14 mouse cellular contexts compared by ENCODE assay signal in the genomic region with DNA sequence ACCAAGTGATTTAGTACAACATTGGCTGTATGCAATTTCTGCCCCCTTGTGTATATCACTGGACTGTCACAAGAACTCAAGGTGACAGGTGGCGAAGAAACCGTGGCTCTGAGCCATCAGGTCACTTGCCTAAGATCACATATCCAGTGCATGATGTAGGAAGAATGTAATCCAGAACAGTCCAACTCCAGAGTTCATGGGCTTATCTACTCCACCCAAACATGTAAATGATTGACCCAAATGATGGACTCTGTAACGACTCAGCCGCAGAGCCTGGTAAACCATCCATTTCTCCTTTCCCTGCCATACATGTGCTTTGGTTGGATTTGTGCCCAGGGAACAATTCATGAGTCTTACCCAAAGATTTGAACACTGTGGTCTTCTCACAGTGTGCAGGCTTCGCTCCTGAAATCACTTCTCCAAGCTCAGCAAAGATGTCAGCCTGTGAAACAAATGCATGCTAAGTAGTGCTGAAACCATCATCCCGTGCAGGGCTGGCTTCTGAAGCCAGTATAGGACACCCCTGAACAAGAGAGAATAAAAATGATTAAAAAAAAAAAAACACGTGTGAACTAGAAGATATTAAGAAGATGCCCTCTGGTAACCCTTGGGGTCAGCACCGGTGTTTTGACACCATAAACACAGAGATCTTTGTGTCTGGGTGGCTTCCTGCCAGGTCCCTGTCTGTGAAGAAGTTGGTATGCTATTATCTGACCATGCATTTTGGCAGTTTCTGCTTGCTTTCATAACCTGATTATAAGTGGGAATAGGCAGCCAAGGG. TPM values are rescaled to one million over a fixed set of nuclear protein-coding genes. Genes with fewer than 3 reads are reported as not detected.
DNase-seq lines count a peak whose midpoint lies in the region; ATAC-seq and TF ChIP-seq lines count a peak whose summit lies in the region.
"Had no signal": no experiment of that assay in that cellular context is flagged by ENCODE, and none has a peak within 500 bp of the region (broad histone marks: within the 10 kb centered on the region; RNA-seq: fewer than 3 reads in every experiment).

No protein-coding gene starts in this region.

- 63% methylated on average over 8 of the region's 8 CpGs for WGBS in embryonic facial prominence, embryonic 11.5 days
- WGBS in embryonic facial prominence, embryonic 10.5 days: 69% methylated on average over 8 of the region's 8 CpGs
- 55% methylated on average over 8 of the region's 8 CpGs for WGBS in kidney, embryonic 15.5 days
- WGBS in liver, postnatal 0 days (ENCODE audit: insufficient replicate concordance): 53% methylated on average over 8 of the region's 8 CpGs
- 80% methylated on average over 8 of the region's 8 CpGs for WGBS in thymus, adult 2 months
- 71% methylated on average over 8 of the region's 8 CpGs for WGBS in hindbrain, embryonic 16.5 days

- peak; percentile 36; the same call in 1 of the 2 replicates for TF ChIP-seq CTCF in liver, postnatal 0 days (IDR thresholded peaks at IDR 0.05; ENCODE audit: low read depth)
- no peak for TF ChIP-seq CTCF in thymus, adult 2 months (IDR thresholded peaks at IDR 0.05; ENCODE audit: borderline replicate concordance, control insufficient read depth, extremely low read depth, insufficient read depth, low read length, poor library complexity)

- peak; percentile 45; the same call in 1 of the 2 replicates for TF ChIP-seq EP300 in liver, postnatal 0 days (IDR thresholded peaks at IDR 0.05; ENCODE audit: low read depth)

- H3K4me2 ChIP-seq in embryonic facial prominence, embryonic 11.5 days (ENCODE audit: low read depth, low read length): no peak overlapping the region
- H3K4me2 ChIP-seq in kidney, embryonic 15.5 days: no peak overlapping the region
- H3K4me2 ChIP-seq in liver, postnatal 0 days (ENCODE audit: low read depth, low read length): no peak overlapping the region; the same call in 1 of the 2 replicates
- no peak overlapping the region for H3K4me2 ChIP-seq in hindbrain, embryonic 16.5 days (ENCODE audit: low read length)
- H3K4me2 ChIP-seq: limb, embryonic 15.5 days; midbrain, embryonic 12.5 days; neural tube, embryonic 15.5 days had no signal

- no peak for TF ChIP-seq POLR2A in thymus, adult 2 months (IDR thresholded peaks at IDR 0.05; ENCODE audit: control insufficient read depth, extremely low read depth, insufficient read depth, low read length, poor library complexity)

- H3K36me3 ChIP-seq in embryonic facial prominence, embryonic 11.5 days (replicated peaks; ENCODE audit: control insufficient read depth, insufficient read depth, low read depth, low read length): no peaks in the 10 kb centered on the region
- H3K36me3 ChIP-seq in embryonic facial prominence, embryonic 10.5 days (replicated peaks): peaks cover 14% of the 10 kb centered on the region
- 0 out of 2 replicates have a peak, but pooled peaks cover 3% of the 10 kb centered on the region for H3K36me3 ChIP-seq in kidney, embryonic 15.5 days
- no peaks in the 10 kb centered on the region for H3K36me3 ChIP-seq in liver, postnatal 0 days (replicated peaks; ENCODE audit: insufficient read depth, low read length)
- H3K36me3 ChIP-seq in thymus, adult 2 months (ENCODE audit: control insufficient read depth, insufficient read depth, low read length): no peaks in the 10 kb centered on the region
- no peaks in the 10 kb centered on the region for H3K36me3 ChIP-seq in hindbrain, embryonic 16.5 days (ENCODE audit: control insufficient read depth, insufficient read depth, low read length)
- H3K36me3 ChIP-seq: limb, embryonic 15.5 days; midbrain, embryonic 12.5 days; neural tube, embryonic 15.5 days had no signal

- no peak overlapping the region for H3K4me3 ChIP-seq in embryonic facial prominence, embryonic 11.5 days (ENCODE audit: low read depth, low read length)
- no peak overlapping the region for H3K4me3 ChIP-seq in embryonic facial prominence, embryonic 10.5 days
- H3K4me3 ChIP-seq in kidney, embryonic 15.5 days (replicated peaks): no peak overlapping the region
- no peak overlapping the region for H3K4me3 ChIP-seq in liver, postnatal 0 days (ENCODE audit: low read depth, low read length)
- no peak overlapping the region for H3K4me3 ChIP-seq in thymus, adult 2 months (ENCODE audit: control insufficient read depth, insufficient read depth, low read length)
- H3K4me3 ChIP-seq in hindbrain, embryonic 16.5 days (ENCODE audit: low read length): no peak overlapping the region
- H3K4me3 ChIP-seq: limb, embryonic 15.5 days; midbrain, embryonic 12.5 days; neural tube, embryonic 15.5 days had no signal

- no peak overlapping the region for H3K9ac ChIP-seq in embryonic facial prominence, embryonic 11.5 days (replicated peaks; ENCODE audit: low read length)
- H3K9ac ChIP-seq in kidney, embryonic 15.5 days: no peak overlapping the region
- H3K9ac ChIP-seq in liver, postnatal 0 days (replicated peaks): no peak overlapping the region
- H3K9ac ChIP-seq in hindbrain, embryonic 16.5 days (ENCODE audit: low read depth, low read length): no peak overlapping the region
- H3K9ac ChIP-seq: limb, embryonic 15.5 days; midbrain, embryonic 12.5 days; neural tube, embryonic 15.5 days had no signal

- 0 out of 2 replicates have a peak, but pooled peaks have one; percentile 31 for ATAC-seq in embryonic facial prominence, embryonic 11.5 days (replicated peaks; ENCODE audit: insufficient number of reproducible peaks, low FRiP score, low TSS enrichment, low read depth)
- ATAC-seq in kidney, embryonic 15.5 days (replicated peaks; ENCODE audit: low FRiP score): peak; percentile 82
- ATAC-seq in liver, postnatal 0 days: peak; percentile 95
- no peak for ATAC-seq in hindbrain, embryonic 16.5 days

- DNase-seq in embryonic facial prominence, embryonic 11.5 days (ENCODE audit: low spot score): no peak
- DNase-seq in embryonic facial prominence, embryonic 10.5 days (ENCODE audit: low spot score): no peak
- peak; percentile 50 to 52 for DNase-seq in cerebellum, postnatal 14 days
- peak; percentile 58 for DNase-seq in liver, postnatal 0 days
- DNase-seq in adrenal gland, postnatal 4 days (ENCODE audit: low spot score in 2 of 2): no peak
- DNase-seq in thymus, adult 2 months: no peak

- H3K9me3 ChIP-seq in embryonic facial prominence, embryonic 11.5 days (replicated peaks; ENCODE audit: control insufficient read depth, low read length): no peaks in the 10 kb centered on the region
- no peaks in the 10 kb centered on the region for H3K9me3 ChIP-seq in embryonic facial prominence, embryonic 10.5 days
- no peaks in the 10 kb centered on the region for H3K9me3 ChIP-seq in kidney, embryonic 15.5 days (replicated peaks)
- H3K9me3 ChIP-seq in liver, postnatal 0 days (ENCODE audit: low read length): no peaks in the 10 kb centered on the region
- H3K9me3 ChIP-seq in hindbrain, embryonic 16.5 days (ENCODE audit: control insufficient read depth, low read length): no peaks in the 10 kb centered on the region
- H3K9me3 ChIP-seq: limb, embryonic 15.5 days; midbrain, embryonic 12.5 days; neural tube, embryonic 15.5 days had no signal

- no peaks in the 10 kb centered on the region for H3K27me3 ChIP-seq in embryonic facial prominence, embryonic 11.5 days (ENCODE audit: control insufficient read depth, insufficient read depth, low read length)
- H3K27me3 ChIP-seq in embryonic facial prominence, embryonic 10.5 days (replicated peaks; ENCODE audit: low read depth, poor library complexity, severe bottlenecking): no peaks in the 10 kb centered on the region
- H3K27me3 ChIP-seq in kidney, embryonic 15.5 days: no peaks in the 10 kb centered on the region
- no peaks in the 10 kb centered on the region for H3K27me3 ChIP-seq in liver, postnatal 0 days (ENCODE audit: insufficient read depth, low read length)
- H3K27me3 ChIP-seq in thymus, adult 2 months (ENCODE audit: control insufficient read depth, insufficient read depth, low read length): no peaks in the 10 kb centered on the region
- H3K27me3 ChIP-seq in hindbrain, embryonic 16.5 days (replicated peaks; ENCODE audit: control insufficient read depth, insufficient read depth, low read length): no peaks in the 10 kb centered on the region
- H3K27me3 ChIP-seq: limb, embryonic 15.5 days; midbrain, embryonic 12.5 days; neural tube, embryonic 15.5 days had no signal

- no peaks in the 10 kb centered on the region for H3K4me1 ChIP-seq in embryonic facial prominence, embryonic 11.5 days (ENCODE audit: control insufficient read depth, insufficient read depth, low read length)
- H3K4me1 ChIP-seq in embryonic facial prominence, embryonic 10.5 days: peaks cover 31% of the 10 kb centered on the region
- H3K4me1 ChIP-seq in kidney, embryonic 15.5 days: peaks cover 9% of the 10 kb centered on the region; the same call in 1 of the 2 replicates
- H3K4me1 ChIP-seq in liver, postnatal 0 days (ENCODE audit: insufficient read depth): 0 out of 2 replicates have a peak, but pooled peaks cover 3% of the 10 kb centered on the region
- no peaks in the 10 kb centered on the region for H3K4me1 ChIP-seq in thymus, adult 2 months (replicated peaks; ENCODE audit: control insufficient read depth, insufficient read depth, low read length)
- H3K4me1 ChIP-seq in hindbrain, embryonic 16.5 days (ENCODE audit: control insufficient read depth, insufficient read depth, low read depth, low read length): peaks cover 2% of the 10 kb centered on the region; the same call in 1 of the 2 replicates
- H3K4me1 ChIP-seq: midbrain, embryonic 12.5 days had no signal

- no peak overlapping the region for H3K27ac ChIP-seq in embryonic facial prominence, embryonic 11.5 days (replicated peaks; ENCODE audit: low read depth, low read length)
- H3K27ac ChIP-seq in embryonic facial prominence, embryonic 10.5 days (replicated peaks): no peak overlapping the region
- H3K27ac ChIP-seq in kidney, embryonic 15.5 days: peak overlapping the region; percentile 41
- peak overlapping the region; percentile 52 for H3K27ac ChIP-seq in liver, postnatal 0 days (ENCODE audit: low read depth)
- no peak overlapping the region for H3K27ac ChIP-seq in thymus, adult 2 months (ENCODE audit: control insufficient read depth, insufficient read depth, low read length)
- no peak overlapping the region for H3K27ac ChIP-seq in hindbrain, embryonic 16.5 days (ENCODE audit: low read depth, low read length)
- H3K27ac ChIP-seq: limb, embryonic 15.5 days; midbrain, embryonic 12.5 days; neural tube, embryonic 15.5 days had no signal

RNA-seq across cellular contexts. Expression of gene Crym, which starts 12.4 kb away (rescaled TPM):
- 142 and 181 TPM in 2 replicates for polyA plus RNA-seq in embryonic facial prominence, embryonic 11.5 days (2014; fragmentation: Nextera tagmentation; extraction: Ambion mirVana)
- 149 and 175 TPM in 2 replicates for polyA plus RNA-seq in embryonic facial prominence, embryonic 10.5 days (2016; fragmentation: Nextera tagmentation; extraction: Ambion mirVana)
- 72.5 and 76.1 TPM in 2 replicates for polyA plus RNA-seq in kidney, embryonic 15.5 days (2015; fragmentation: Nextera tagmentation; extraction: Ambion mirVana)
- 0.27 and 0.29 TPM in 2 replicates for polyA plus RNA-seq in liver, postnatal 0 days (2015; fragmentation: Nextera tagmentation; extraction: Ambion mirVana)
- total RNA-seq in adrenal gland, postnatal 4 days (2021): 1 to 10 TPM; 3.6 to 4.5 TPM
- polyA plus RNA-seq in thymus, adult 2 months (2012; rRNA removed): 0.88 and 1.2 TPM in 2 replicates
- polyA plus RNA-seq in hindbrain, embryonic 16.5 days (2015; fragmentation: Nextera tagmentation; extraction: Ambion mirVana): 10.7 and 12.9 TPM in 2 replicates
- polyA plus RNA-seq: C2C12 had no signal

RNA-seq across cellular contexts. Expression of gene Abca14, which starts 14.2 kb away (rescaled TPM):
- not detected in 2 replicates for polyA plus RNA-seq in embryonic facial prominence, embryonic 11.5 days (2014; fragmentation: Nextera tagmentation; extraction: Ambion mirVana)
- polyA plus RNA-seq in embryonic facial prominence, embryonic 10.5 days (2016; fragmentation: Nextera tagmentation; extraction: Ambion mirVana): not detected in 2 replicates
- polyA plus RNA-seq in kidney, embryonic 15.5 days (2015; fragmentation: Nextera tagmentation; extraction: Ambion mirVana): 0.22 TPM in 1 of 2 replicates, not detected in the other
- polyA plus RNA-seq in liver, postnatal 0 days (2015; fragmentation: Nextera tagmentation; extraction: Ambion mirVana): 0.20 TPM in 2 replicates
- total RNA-seq in adrenal gland, postnatal 4 days (2021): under 1 TPM in 1 of 2 experiments, not detected in 1; 0.25 TPM
- not detected in 2 replicates for polyA plus RNA-seq in thymus, adult 2 months (2012; rRNA removed)
- polyA plus RNA-seq in hindbrain, embryonic 16.5 days (2015; fragmentation: Nextera tagmentation; extraction: Ambion mirVana): not detected in 2 replicates
- total RNA-seq: adrenal gland, postnatal 36 days had no signal
- polyA plus RNA-seq: C2C12; heart, embryonic 11.5 days; limb, embryonic 15.5 days; midbrain, embryonic 12.5 days; neural tube, embryonic 15.5 days had no signal

RNA-seq across cellular contexts. Expression of gene Anks4b, which starts 15.9 kb away (rescaled TPM):
- 0.14 TPM in 1 of 2 replicates, not detected in the other for polyA plus RNA-seq in embryonic facial prominence, embryonic 11.5 days (2014; fragmentation: Nextera tagmentation; extraction: Ambion mirVana)
- 0.11 TPM in 1 of 2 replicates, not detected in the other for polyA plus RNA-seq in embryonic facial prominence, embryonic 10.5 days (2016; fragmentation: Nextera tagmentation; extraction: Ambion mirVana)
- polyA plus RNA-seq in kidney, embryonic 15.5 days (2015; fragmentation: Nextera tagmentation; extraction: Ambion mirVana): 3.0 and 3.1 TPM in 2 replicates
- polyA plus RNA-seq in liver, postnatal 0 days (2015; fragmentation: Nextera tagmentation; extraction: Ambion mirVana): 2.4 and 3.0 TPM in 2 replicates
- 1 to 10 TPM; 1.6 to 2.4 TPM for total RNA-seq in adrenal gland, postnatal 4 days (2021)
- 0.22 and 0.33 TPM in 2 replicates for polyA plus RNA-seq in thymus, adult 2 months (2012; rRNA removed)
- not detected in 2 replicates for polyA plus RNA-seq in hindbrain, embryonic 16.5 days (2015; fragmentation: Nextera tagmentation; extraction: Ambion mirVana)
- polyA plus RNA-seq: C2C12; limb, embryonic 15.5 days; midbrain, embryonic 12.5 days; neural tube, embryonic 15.5 days had no signal

RNA-seq across cellular contexts. Expression of gene Zp2, which starts 44.5 kb away (rescaled TPM):
- polyA plus RNA-seq in embryonic facial prominence, embryonic 11.5 days (2014; fragmentation: Nextera tagmentation; extraction: Ambion mirVana): 0.21 TPM in 1 of 2 replicates, not detected in the other
- 0.06 and 0.16 TPM in 2 replicates for polyA plus RNA-seq in embryonic facial prominence, embryonic 10.5 days (2016; fragmentation: Nextera tagmentation; extraction: Ambion mirVana)
- 0.17 and 0.19 TPM in 2 replicates for polyA plus RNA-seq in kidney, embryonic 15.5 days (2015; fragmentation: Nextera tagmentation; extraction: Ambion mirVana)
- not detected in 2 replicates for polyA plus RNA-seq in liver, postnatal 0 days (2015; fragmentation: Nextera tagmentation; extraction: Ambion mirVana)
- total RNA-seq in adrenal gland, postnatal 4 days (2021): under 1 TPM in 1 of 2 experiments, not detected in 1; 0.22 TPM
- polyA plus RNA-seq in thymus, adult 2 months (2012; rRNA removed): 1.1 TPM in 2 replicates
- not detected in 2 replicates for polyA plus RNA-seq in hindbrain, embryonic 16.5 days (2015; fragmentation: Nextera tagmentation; extraction: Ambion mirVana)
- total RNA-seq: adrenal gland, postnatal 36 days had no signal
- polyA plus RNA-seq: C2C12; midbrain, embryonic 12.5 days; neural tube, embryonic 15.5 days had no signal

Comparison
In these comparisons a context has a peak if more than half of its experiments do, and no peak if none do; other contexts are left out.
1. DNase-seq: peak in cerebellum, postnatal 14 days (2 of 2) and liver, postnatal 0 days (single experiment); none in embryonic facial prominence, embryonic 11.5 days (single experiment), embryonic facial prominence, embryonic 10.5 days (single experiment), adrenal gland, postnatal 4 days (0 of 2) and thymus, adult 2 months (single experiment).
2. H3K27ac ChIP-seq: peak in kidney, embryonic 15.5 days (single experiment) and liver, postnatal 0 days (single experiment); none in embryonic facial prominence, embryonic 11.5 days (single experiment), embryonic facial prominence, embryonic 10.5 days (single experiment), thymus, adult 2 months (single experiment) and hindbrain, embryonic 16.5 days (single experiment).